Mouse (Mus musculus): Measurements from ENCODE around the gene Stab1. TPM values are rescaled to one million over a fixed set of nuclear protein-coding genes. Genes with fewer than 3 reads are reported as not detected.

The Stab1 gene
- total and polyA plus RNA-seq, 3 experiments = 0.44 TPM; not detected in 2

DNA sequence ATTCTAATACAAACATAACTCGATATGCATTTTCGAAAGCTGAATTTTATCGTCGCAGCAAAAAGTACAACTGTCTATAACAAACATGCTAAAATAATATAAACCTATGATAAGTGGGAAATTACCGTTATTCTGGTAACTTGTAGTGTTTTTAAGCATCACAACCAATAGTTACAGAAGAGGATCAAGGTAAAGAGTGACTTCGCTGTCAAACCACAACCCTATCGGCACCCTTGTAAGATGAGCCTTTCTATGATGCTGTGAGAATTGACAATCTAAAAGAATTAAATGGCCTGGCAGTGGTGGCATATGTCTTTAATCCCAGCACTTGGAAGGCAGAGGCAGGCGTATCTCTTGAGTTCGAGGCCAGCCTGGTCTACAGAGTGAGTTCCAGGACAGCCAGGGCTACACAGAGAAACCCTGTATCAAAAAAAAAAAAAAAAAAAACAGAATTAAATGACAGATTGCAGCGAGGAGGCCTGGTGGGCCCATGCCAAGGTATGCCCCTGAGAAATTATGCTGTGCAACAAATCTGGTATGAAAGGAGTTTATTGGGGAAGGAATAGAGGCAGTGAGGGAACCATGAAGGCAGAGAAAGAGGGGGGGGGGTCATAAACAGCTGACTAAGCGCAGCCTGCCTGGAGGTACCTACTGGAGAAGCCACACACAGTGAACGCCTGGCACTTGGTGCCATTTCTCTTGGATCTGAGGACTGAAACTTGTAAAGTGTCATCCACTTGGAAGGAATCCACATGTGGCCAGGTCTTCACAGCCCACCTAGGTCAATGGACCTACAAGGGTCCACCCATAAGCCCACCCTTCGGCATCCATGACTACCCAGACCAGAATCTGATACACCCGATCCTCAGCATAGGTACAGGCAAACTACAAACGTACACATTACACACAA lies 38.9 kb downstream of the Stab1 start:
- TF ChIP-seq TAL1 (conservative IDR thresholded peaks at IDR 0.05; ENCODE audit: low read depth, low read length) (no peak), CTCF (IDR thresholded peaks at IDR 0.05; ENCODE audit: low read depth, low read length) (no peak)
- Histone ChIP-seq H3K9me3 (replicated peaks) (no peaks in the 10 kb centered on the region), H3K27me3 (ENCODE audit: insufficient read depth, low read length) (no peaks in the 10 kb centered on the region), H3K4me1 (ENCODE audit: insufficient read depth, low read depth, low read length) (peaks cover 77% of the 10 kb centered on the region), H3K4me3 (ENCODE audit: low read depth, low read length) (peak overlapping the region; percentile 97; the same call in 1 of the 2 replicates), H3K36me3 (replicated peaks) (peaks cover 49% of the 10 kb centered on the region)
- DNase-seq (ENCODE audit: low spot score) = no peak
- no peak for ATAC-seq (ENCODE audit: extremely low read depth, insufficient number of reproducible peaks, low FRiP score, poor library complexity, severe bottlenecking)

DNA sequence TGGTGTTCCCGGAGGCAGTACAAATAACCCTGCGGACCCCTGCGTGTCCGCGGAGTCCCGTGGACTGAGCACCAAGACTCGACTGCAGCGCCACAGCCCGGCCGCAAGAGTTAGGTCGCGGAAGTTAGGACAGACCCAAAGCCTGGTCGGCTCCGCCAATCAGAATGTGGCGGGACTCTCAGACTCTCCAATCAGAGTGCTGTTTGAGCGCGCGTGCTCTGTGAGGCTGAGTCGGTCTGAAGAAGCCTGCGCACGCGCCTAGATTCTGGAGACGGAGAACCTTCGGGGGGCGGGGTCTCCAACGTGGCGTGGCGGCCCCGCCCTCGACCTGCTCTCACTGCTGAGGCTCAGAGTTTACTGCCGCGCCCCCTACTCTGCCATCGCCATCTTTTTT lies 39.6 kb downstream of the Stab1 start, which contains the start of gene Smim4:
Gene Smim4 (minus strand): TSS at position 131 of the 394 bp plus-strand sequence.
- H3K9me3 ChIP-seq (replicated peaks) = no peaks in the 10 kb centered on the region
- peaks cover 74% of the 10 kb centered on the region for H3K4me1 ChIP-seq (ENCODE audit: insufficient read depth, low read depth, low read length)
- peak; percentile 80 for ATAC-seq (ENCODE audit: extremely low read depth, insufficient number of reproducible peaks, low FRiP score, poor library complexity, severe bottlenecking)
- no peak for TF ChIP-seq GATA1 (IDR thresholded peaks at IDR 0.05; ENCODE audit: borderline replicate concordance, low read length)
- TF ChIP-seq POLR2AphosphoS5 (IDR thresholded peaks at IDR 0.05; ENCODE audit: insufficient replicate concordance, low read depth, low read length) = no peak
- no peak for TF ChIP-seq TAL1 (conservative IDR thresholded peaks at IDR 0.05; ENCODE audit: low read depth, low read length)
- TF ChIP-seq GATA2 (IDR thresholded peaks at IDR 0.05; ENCODE audit: borderline replicate concordance, low read depth, low read length) = no peak
- no peak for TF ChIP-seq CTCF (IDR thresholded peaks at IDR 0.05; ENCODE audit: low read depth, low read length)
- DNase-seq (ENCODE audit: low spot score) = peak; percentile 94
- peaks cover 48% of the 10 kb centered on the region for H3K36me3 ChIP-seq (replicated peaks)
- no peaks in the 10 kb centered on the region for H3K27me3 ChIP-seq (ENCODE audit: insufficient read depth, low read length)
- peak within 1 kb of the TSS; percentile 84 for H3K4me3 ChIP-seq (ENCODE audit: low read depth, low read length)

DNA sequence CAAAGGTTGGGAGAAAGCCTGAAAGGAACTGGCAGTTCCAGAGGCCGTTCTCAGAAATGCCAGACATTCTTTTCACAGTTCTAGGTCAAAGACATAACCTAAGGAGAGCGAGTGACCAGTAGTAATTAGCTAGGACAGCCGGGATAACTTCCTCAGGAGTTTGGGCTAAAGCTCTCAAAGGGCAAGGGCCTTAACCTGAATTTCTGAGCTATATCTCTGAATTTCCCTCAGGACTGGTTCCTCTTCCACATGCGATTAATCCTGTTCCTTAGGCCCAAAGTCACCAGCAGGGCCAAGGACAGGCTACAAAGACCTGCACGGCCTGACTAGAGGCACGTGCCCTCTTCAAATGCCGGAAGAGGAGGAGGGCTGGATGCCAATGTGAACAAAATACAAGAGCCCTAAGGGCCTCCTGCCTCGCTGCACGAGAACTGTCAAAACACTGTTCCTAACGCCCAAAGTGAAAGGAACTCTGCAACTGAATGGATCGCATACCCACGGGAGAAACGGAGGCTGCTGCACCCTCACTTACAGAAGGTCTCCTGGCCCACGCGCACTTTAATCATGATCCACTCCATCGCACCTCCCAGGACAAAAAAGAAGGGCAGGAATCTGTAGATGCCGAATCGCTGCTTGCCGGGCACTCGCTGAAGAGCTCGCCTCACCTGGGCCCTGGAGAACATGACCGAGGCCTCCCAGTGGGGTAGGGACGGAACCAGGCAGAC lies 40.2 kb downstream of the Stab1 start:
- DNase-seq (ENCODE audit: low spot score) (no peak), ATAC-seq (ENCODE audit: extremely low read depth, insufficient number of reproducible peaks, low FRiP score, poor library complexity, severe bottlenecking) (no peak)
- Histone ChIP-seq H3K4me3 (ENCODE audit: low read depth, low read length) (peak overlapping the region; percentile 84), H3K4me1 (ENCODE audit: insufficient read depth, low read depth, low read length) (peaks cover 74% of the 10 kb centered on the region), H3K36me3 (replicated peaks) (peaks cover 48% of the 10 kb centered on the region), H3K27me3 (ENCODE audit: insufficient read depth, low read length) (no peaks in the 10 kb centered on the region), H3K9me3 (replicated peaks) (no peaks in the 10 kb centered on the region)
- TF ChIP-seq POLR2AphosphoS5 (IDR thresholded peaks at IDR 0.05; ENCODE audit: insufficient replicate concordance, low read depth, low read length) (peak; percentile 46; the same call in 1 of the 2 replicates), TAL1 (conservative IDR thresholded peaks at IDR 0.05; ENCODE audit: low read depth, low read length) (no peak)

DNA sequence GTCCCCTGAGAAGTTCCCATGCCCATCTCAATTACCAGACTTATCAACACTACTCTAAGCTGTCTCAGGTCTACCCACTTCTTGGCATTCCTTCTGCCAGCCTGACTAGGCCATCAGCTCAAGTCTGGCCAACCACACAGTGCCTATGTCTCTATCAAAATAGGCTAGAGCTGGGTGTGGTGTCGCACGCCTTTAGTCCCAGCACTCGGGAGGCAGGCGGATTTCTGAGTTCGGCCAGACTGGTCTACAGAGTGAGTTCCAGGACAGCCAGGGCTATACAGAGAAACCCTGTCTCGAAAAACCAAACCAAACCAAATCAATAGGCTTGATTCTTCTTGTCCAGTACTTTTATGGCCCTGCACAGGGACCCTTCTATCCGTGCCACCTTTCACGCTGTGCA lies 41.6 kb downstream of the Stab1 start:
- Histone ChIP-seq H3K27me3 (ENCODE audit: insufficient read depth, low read length) (no peaks in the 10 kb centered on the region), H3K9me3 (replicated peaks) (no peaks in the 10 kb centered on the region), H3K36me3 (replicated peaks) (peaks cover 49% of the 10 kb centered on the region), H3K4me1 (ENCODE audit: insufficient read depth, low read depth, low read length) (peaks cover 64% of the 10 kb centered on the region), H3K4me3 (ENCODE audit: low read depth, low read length) (peak overlapping the region; percentile 68)
- DNase-seq (ENCODE audit: low spot score) = no peak
- TF ChIP-seq GATA2 (IDR thresholded peaks at IDR 0.05; ENCODE audit: borderline replicate concordance, low read depth, low read length) (no peak), CTCF (IDR thresholded peaks at IDR 0.05; ENCODE audit: low read depth, low read length) (no peak), TAL1 (conservative IDR thresholded peaks at IDR 0.05; ENCODE audit: low read depth, low read length) (no peak), GATA1 (IDR thresholded peaks at IDR 0.05; ENCODE audit: borderline replicate concordance, low read length) (no peak), POLR2AphosphoS5 (IDR thresholded peaks at IDR 0.05; ENCODE audit: insufficient replicate concordance, low read depth, low read length) (no peak)
- no peak for ATAC-seq (ENCODE audit: extremely low read depth, insufficient number of reproducible peaks, low FRiP score, poor library complexity, severe bottlenecking)

DNA sequence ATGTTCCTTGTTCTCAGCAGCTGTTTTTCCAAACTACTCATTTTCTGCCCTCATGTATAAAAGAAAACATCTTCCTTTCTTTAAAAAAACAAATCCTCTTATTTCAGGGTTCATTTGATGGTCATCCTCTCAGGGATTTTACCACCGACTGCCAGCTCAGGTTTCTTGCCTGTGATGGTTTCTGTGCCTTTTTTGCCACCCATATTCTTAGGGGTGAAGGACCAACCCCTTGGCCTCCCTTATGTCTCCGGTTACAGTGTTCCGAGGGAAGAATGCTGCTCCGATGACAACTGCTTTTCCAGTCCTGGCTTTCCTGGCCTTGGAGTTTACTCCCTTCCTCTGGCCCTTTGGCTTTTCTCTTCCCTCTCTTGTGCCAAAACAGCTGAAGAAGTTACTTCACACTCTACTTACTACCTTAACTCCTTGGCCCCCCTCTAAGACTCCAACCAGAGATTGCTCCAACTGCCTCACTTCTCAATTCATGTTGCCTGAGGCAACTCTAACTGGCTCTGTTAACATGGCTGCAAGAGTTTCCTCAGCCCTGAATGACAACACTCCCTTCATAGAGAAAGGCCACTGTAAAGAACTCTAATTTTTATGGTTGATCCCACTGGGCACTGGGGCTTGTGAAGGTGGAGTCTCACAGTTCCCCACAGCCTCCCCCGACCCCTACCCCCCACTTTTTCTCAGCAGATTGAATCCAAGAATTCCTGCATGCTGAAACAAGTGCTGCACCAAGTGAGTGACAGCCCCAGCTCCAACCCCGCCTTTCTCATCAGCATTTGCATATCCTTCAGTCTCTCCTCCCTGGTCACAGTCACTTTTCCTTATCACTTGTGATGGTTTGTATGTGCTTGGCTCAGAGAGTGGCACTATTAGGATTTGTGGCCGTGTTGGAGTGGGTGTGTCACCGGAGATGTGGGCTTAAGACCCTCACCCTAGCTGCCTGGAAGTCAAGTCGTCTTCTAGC lies 43.0 kb downstream of the Stab1 start:
- ATAC-seq (ENCODE audit: extremely low read depth, insufficient number of reproducible peaks, low FRiP score, poor library complexity, severe bottlenecking) (no peak), DNase-seq (ENCODE audit: low spot score) (no peak)
- H3K27me3 ChIP-seq (ENCODE audit: insufficient read depth, low read length) = no peaks in the 10 kb centered on the region
- H3K4me1 ChIP-seq (ENCODE audit: insufficient read depth, low read depth, low read length) = peaks cover 59% of the 10 kb centered on the region
- peaks cover 58% of the 10 kb centered on the region for H3K36me3 ChIP-seq (replicated peaks)
- H3K4me3 ChIP-seq (ENCODE audit: low read depth, low read length) = peak overlapping the region; percentile 37; the same call in 1 of the 2 replicates
- no peak for TF ChIP-seq CTCF (IDR thresholded peaks at IDR 0.05; ENCODE audit: low read depth, low read length)
- TF ChIP-seq TAL1 (conservative IDR thresholded peaks at IDR 0.05; ENCODE audit: low read depth, low read length) = no peak
- H3K9me3 ChIP-seq (replicated peaks) = no peaks in the 10 kb centered on the region

DNA sequence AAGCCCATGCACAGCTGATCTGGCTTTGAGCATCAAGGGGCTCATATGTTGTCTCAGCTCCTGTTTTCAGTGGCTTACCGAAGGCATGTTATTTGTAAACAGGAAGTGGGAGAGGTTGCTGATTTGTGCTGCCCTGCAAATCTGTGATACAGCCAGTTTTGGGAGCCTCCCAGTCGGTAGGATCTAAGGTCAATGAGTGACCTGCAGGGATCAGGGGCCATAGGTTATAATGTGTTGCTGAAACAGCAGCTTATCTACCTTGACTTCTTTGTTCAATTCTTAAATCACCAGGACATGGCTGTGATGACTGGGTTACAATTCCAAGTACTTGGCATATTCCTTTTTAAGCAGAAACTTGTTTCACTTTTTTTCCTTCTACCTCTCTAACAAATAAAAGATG lies 52.9 kb downstream of the Stab1 start:
- no peak for ATAC-seq (ENCODE audit: extremely low read depth, insufficient number of reproducible peaks, low FRiP score, poor library complexity, severe bottlenecking)
- no peak for TF ChIP-seq GATA1 (IDR thresholded peaks at IDR 0.05; ENCODE audit: borderline replicate concordance, low read length)
- TF ChIP-seq TAL1 (conservative IDR thresholded peaks at IDR 0.05; ENCODE audit: low read depth, low read length) = no peak
- no peak for TF ChIP-seq GATA2 (IDR thresholded peaks at IDR 0.05; ENCODE audit: borderline replicate concordance, low read depth, low read length)
- no peak for TF ChIP-seq POLR2AphosphoS5 (IDR thresholded peaks at IDR 0.05; ENCODE audit: insufficient replicate concordance, low read depth, low read length)
- no peak for TF ChIP-seq CTCF (IDR thresholded peaks at IDR 0.05; ENCODE audit: low read depth, low read length)
- Histone ChIP-seq H3K27me3 (ENCODE audit: insufficient read depth, low read length) (no peaks in the 10 kb centered on the region), H3K4me3 (ENCODE audit: low read depth, low read length) (no peak overlapping the region), H3K4me1 (ENCODE audit: insufficient read depth, low read depth, low read length) (peaks cover 30% of the 10 kb centered on the region), H3K36me3 (replicated peaks) (peaks cover 85% of the 10 kb centered on the region), H3K9me3 (replicated peaks) (no peaks in the 10 kb centered on the region)
- no peak for DNase-seq (ENCODE audit: low spot score)

Data from G1E (cell line).